Mouse (Mus musculus) gastrocnemius, postnatal 14 days (tissue): Measurements from ENCODE around the gene Gnl1. TPM values are rescaled to one million over a fixed set of nuclear protein-coding genes. Genes with fewer than 3 reads are reported as not detected.
"Not testable (repeated sequence)": the region's sequence is repeated elsewhere in the genome, so short reads cannot be mapped to it uniquely, and the experiment has no call there.

Experiments
- DNase-seq: peaks from one replicate; pipeline ENCODE4 v3.0.0; 2021; ENCODE audit warnings: mixed read lengths
- intact Hi-C: fragments of 180-260 bp; cut with DNase I; formaldehyde crosslinking; loops from one replicate; pipeline ENCODE4 v1.15.1; 2025; ENCODE audit warnings: low total_unique reads
- total RNA-seq, 2 experiments: library from RNA; stranded (reverse); gene quantifications; 2 replicates each; pipeline ENCODE4 v1.2.3; 2021

Gnl1 gene
- total RNA-seq, 2 experiments from 2014 or later, result 16.3 to 19.0 TPM

DNA sequence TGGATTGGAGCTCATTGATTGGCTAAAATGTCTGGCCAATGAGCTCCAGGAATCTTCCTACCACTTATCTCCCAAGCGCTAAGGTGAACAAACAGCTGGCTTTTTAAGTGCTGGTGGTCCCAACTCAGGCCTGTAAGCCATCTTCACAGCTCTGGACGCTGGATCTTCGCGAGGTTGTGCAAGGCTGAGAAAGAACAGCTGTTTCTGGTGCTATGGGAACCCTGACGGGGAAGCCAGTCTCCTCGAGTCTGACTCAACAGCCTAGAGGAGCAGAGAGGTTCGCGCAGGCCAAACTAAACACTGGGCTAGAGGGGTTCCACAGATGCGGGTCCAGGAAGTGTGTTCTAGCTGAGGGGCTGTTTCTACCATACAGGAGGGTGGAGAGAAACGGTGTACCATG lies 12.1 kb downstream of the Gnl1 start:
- intact Hi-C loops, result loop anchor here (2.0 kb wide), 1 partner anchor 53 kb away; no protein-coding TSS in a partner anchor

DNA sequence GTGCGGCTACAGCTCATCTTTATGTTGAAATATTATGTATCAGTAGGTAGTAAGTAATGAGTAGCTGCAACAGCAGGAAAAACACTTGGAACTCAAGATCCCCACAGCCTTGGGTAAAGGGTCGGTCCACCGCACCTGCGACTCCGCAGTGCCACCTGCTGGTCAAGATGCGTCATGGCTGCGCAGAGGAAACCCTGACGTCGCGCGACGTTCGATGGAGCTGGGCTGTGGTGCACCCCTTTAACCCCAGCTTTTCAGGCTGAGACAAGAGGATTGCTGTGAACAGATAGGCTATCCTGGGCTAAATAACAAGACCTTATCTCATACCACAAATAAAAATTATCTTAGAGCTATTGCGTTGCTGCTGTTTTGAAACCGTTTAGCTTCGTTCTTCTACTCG lies 14.0 kb downstream of the Gnl1 start:
- DNase-seq, result peak; percentile 80
- intact Hi-C loops, result loop anchor here (2.0 kb wide), 1 partner anchor 55 kb away; no protein-coding TSS in a partner anchor

More for the DNA sequence above, 12.1 kb downstream of the Gnl1 start:
- DNase-seq, result no peak

DNA sequence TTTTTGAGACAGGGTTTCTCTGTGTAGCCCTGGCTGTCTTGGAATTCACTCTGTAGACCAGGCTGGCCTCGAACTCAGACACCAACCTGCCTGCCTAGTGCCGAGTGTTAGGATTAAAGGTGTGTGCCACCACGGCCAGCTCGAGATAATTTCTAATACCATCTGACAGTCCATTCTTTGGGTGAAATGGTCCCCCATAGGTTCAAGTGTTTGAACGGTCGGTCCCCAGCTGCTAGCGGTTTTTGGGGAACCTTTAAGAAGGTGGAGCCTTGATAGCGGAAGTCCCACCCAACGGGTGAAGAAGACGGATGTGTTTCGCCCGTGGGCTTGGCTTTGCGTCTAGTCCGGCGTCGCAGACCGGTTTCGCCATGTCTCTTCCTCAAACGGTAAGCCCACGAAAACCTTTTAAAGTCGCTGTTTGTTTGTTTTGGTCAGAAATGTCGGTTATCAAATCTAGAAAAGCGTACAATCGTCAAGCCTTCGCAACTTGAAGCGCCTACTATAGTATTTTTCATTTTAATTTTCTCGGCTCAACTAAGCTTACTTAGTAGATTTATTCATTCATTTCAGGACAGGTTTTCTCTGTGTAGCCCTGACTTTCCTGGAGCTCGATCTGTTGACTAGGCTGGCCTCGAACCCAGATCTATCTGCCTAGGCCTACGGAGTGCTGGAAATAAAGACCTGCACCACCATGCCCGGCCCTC lies 14.7 kb downstream of the Gnl1 start:
- peak; percentile 81 for DNase-seq
- intact Hi-C loops, result no loop called here

DNA sequence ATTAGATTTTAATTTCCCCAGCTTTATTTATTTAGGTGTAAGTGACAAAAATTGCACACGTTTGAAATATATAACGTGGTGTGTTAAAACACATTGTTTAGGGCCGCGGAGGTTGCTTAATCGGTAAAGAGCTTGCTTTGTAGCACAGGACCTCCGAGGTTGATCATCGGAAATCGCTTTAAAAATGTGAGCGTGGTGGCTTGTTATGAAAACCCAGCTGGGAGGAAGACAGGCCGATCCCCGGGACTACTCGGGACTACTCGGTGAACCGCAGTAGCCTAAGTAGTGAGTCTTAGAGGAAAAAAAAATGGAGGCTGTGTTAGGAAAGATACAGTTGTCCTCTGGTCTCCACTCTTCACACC lies 15.2 kb downstream of the Gnl1 start:
- intact Hi-C loops, result no loop called here
- DNase-seq, result no peak

DNA sequence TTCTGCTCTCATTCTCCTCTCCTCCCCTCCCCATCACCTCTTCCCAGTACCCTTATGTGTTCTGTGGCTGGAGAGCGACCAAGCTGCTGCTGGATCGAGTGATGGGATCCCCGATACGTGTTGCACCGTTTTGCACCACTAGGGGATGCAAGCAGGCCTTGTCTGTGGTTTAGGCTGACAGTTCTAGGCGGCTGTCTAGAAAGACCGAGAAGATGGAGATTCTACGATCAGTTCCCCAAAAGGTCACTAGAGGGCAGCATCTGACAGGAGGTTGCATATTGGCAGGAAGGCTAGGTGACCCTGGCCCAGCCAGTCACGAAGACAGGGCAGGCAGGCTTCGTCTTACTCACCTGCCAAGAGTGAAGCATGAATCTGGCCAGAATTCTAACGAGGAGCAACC lies 17.3 kb downstream of the Gnl1 start:
- intact Hi-C loops, result loop anchor here (2.0 kb wide), 1 partner anchor 38 kb away; no protein-coding TSS in a partner anchor
- DNase-seq, result peak; percentile 90

DNA sequence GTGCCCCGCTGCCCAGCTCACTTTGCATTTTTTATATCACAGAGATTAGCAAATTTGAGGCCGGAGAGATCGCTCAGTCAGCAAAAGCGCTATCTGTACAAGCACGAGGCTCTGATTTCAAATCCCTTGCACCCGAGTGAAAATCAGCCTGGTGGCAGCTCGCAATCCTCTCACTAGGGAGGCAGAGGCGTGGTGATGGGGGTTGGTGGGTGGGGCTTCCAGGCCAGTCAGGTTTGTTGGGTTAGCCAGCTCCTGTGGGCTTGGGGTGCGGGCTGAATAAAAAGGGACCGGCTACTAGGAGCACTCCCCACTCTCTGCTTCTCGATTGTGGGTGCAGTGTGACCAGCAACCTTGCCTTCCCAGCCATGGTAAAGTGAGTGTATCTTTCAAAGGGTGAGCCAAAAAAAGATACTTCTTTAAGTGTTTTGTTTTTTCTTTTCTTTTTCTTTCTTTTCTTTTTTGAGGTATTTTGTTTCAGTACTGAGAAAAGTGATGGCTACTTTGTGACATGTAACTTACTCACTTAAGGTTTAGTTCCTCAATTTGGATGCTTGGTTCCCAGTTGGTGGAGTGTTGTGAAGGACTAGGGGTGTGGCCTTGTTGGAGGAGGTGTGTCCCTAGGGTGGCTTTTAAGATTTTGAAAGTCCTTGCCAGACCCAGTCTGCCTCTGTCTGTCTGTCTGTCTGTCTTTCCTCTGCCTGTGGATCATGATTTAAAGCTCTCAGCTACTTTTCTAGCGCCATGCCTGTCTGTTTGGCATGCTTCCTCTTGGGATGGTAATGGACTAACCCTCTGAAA lies 18.3 kb downstream of the Gnl1 start:
- DNase-seq, result no peak
- intact Hi-C loops, result loop anchor here (2.0 kb wide), 1 partner anchor 37 kb away; no protein-coding TSS in a partner anchor

DNA sequence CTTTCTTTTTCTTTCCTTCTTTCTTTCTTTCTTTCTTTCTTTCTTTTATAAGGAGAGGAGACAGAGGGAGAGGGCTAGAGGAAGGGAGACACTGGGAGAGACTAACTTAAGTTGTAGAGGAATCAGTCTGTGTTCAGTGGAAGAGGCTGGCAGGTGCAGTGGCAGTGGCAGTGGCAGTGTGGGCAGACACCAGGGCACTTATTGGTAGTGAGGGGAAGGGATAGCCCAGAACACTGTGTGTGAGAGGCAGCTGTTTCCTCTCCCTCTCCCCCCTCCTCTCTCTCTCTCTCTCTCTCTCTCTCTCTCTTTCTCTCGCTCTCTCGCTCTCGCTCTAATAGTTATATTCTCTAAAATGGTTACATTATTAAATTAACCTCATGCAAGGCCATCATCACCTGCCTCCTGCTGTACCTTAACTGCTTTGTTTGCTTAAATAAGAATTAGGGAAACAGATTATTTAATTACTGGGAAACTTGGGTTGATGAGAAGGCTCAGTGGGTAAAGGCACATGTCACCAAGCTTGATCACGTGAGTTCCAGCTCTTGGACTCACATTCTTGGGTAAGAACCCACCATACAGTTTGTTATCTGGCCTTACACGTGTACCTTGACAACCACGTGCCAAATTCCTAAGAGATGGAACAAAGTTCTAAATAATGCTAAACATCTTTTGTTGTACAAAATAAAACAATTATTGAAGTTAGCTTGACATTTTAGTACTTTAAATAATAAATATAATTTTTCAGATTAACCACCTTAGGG lies 19.1 kb downstream of the Gnl1 start:
- intact Hi-C loops, result no loop called here
- no peak for DNase-seq

DNA sequence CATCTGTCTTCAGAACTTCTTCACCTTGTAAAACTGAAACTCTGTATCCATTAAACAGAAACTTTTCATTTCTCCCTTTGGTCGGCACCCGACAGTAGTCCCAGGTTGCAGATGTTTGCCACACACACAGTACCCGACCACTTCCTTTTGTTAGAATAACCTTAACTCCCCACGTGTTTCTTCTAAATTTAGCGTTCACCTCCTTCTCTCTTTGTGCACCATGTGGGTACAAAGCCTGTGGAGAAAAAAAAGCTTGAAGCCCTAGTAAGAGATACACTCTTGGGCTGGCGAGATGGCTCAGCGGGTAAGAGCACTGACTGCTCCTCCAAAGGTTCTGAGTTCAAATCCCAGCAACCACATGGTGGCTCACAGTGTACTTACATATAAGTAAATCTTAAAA lies 19.7 kb downstream of the Gnl1 start:
- no peak for DNase-seq
- intact Hi-C loops, result no loop called here

DNA sequence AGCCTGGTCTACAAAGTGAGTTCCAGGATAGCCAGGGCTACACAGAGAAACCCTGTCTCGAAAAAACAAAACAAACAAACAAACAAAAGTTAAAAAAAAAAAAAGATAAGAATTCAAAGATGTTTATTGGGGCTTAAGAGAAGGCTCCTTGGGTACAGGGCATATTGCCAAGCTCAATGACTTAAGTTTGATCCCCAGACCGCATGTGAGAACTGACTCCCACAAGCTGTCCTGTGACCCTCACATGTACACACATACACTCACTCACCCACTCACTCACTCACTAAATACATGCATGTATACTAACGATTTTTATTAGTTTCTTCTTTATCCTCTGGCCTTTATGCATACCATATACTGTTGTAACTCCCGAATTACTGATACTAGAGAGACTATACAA lies 20.7 kb downstream of the Gnl1 start:
- no peak for DNase-seq
- intact Hi-C loops, result no loop called here

DNA sequence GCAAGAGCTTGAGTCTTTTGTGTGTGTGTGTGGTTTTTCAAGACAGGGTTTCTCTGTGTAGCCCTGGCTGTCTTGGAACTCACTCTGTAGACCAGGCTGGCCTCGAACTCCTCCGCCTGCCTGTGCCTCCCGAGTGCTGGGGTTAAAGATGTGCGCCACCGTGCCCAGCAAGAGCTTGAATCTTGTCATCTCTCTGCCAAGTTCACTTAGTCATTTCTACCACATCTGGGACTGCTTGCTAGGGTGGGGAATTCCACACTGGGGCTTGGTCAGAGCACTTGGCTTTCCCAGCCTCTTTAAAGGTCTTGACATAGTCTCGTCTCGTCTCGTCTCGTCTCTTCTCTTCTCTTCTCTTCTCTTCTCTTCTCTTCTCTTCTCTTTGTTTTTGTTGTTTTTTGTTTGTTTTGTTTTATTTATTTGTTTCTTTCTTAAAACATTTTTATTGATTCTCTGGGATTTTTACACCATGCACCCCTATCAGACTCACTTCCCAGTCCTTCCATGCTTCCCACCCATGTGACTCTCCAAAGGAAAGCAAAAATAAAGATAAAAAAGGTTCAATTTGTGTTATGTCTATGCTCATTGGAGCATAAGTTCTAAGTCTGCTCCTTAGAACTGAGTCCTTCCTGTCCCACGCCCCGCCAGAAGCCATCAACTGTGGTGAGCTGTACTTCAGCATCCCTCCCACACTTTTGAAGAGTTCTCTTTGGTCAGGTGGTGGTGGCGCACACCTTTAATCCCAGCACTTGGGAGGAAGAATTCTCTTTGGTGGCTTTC lies 21.7 kb downstream of the Gnl1 start:
- intact Hi-C loops, result no loop called here
- DNase-seq, result no peak

DNA sequence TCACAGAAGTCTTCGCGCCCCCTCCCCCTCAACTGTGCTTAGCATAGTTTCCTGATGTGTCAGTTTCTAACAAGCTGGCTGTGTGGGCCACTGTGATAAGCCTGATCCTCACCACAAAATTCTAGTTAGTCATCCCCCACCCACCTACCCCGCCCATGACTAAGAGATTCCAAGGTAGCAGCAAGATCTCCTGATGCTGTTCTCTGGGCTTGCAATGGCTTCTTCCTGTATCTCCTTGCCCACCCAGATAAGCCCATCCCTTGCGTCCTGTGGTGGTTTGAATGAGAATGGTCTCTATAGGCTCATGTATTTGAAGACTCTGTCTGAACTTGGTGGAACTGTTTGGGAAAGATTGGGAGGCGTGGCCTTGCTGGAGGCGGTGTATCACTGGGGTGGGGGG lies 22.3 kb downstream of the Gnl1 start:
- no peak for DNase-seq
- intact Hi-C loops, result no loop called here

DNA sequence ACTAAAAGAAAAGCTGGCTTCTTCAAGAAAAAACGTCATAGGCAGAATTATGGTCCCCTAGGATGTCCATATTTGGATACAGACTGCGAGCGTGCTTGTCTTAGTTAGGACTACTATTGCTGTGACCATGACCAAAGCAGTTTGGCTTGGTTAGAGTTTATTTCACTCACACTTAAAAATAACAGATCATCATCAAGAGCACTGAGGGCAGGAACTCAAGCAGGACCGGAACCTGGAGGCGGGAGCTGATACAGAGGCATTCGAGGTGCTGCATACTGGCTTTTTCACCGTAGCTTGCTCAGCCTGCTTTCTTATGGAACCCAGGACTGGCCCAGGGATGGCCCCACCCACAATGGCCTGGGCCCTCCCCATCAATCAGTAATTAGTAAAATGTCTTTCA lies 23.7 kb downstream of the Gnl1 start:
- intact Hi-C loops, result no loop called here
- DNase-seq, result no peak

DNA sequence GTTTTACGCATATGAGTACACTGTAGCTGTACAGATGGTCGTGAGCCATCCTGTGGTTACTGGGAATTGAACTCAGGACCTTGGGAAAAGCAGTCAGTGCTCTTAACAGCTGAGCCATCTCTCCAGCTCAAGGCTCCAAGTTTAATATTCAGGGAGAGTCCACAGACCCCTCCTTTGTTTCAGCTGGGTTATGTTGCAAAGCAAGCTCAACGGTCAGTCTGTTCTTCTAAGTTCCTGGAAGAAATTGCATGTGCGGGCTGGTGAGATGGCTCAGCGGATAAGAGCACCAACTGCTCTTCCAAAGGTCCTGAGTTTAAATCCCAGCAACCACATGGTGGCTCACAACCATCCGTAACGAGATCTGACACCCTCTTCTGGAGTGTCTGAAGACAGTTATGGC lies 24.8 kb downstream of the Gnl1 start:
- intact Hi-C loops, DNase-seq: not testable (repeated sequence)

DNA sequence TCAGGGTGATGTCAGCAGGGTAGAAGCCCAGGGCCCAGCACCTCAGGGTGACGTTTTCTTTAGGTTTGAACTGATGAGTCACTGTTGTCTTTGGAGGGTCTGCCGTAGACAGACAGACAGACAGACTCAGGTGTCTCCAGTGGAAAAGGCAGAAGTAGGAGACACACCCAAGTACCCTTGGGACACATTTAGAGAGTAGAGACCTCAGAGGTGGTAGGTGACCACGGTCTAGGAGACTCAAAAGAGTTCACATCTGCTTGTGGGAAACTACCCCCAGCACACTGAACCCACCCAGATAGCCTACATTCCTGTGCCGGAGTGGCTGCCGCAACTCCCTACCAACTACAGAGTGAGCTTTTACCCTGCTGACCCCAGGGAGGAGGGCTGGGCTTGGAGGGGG lies 35.3 kb downstream of the Gnl1 start:
- intact Hi-C loops, result no loop called here
- DNase-seq, result no peak

DNA sequence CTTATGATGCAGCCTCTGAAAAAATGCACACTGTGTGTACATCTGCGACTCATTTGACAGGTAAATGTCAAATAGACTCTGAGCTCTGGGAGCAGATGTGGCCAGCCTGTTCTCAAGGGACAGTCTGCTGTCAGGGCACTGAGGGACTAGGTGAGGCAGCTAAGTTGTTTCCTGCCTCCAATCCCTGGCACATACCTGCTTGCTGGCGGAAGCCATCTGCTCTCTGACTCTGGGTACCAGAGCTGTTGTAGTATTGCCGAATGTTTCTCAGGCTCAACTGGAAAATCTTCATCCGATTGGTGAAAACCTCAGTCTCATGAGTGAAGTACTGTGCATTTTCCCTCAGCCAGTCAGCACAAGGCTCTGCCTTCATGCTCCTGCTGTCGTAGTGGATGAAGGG lies 37.4 kb downstream of the Gnl1 start:
- no peak for DNase-seq
- intact Hi-C loops, result no loop called here

DNA sequence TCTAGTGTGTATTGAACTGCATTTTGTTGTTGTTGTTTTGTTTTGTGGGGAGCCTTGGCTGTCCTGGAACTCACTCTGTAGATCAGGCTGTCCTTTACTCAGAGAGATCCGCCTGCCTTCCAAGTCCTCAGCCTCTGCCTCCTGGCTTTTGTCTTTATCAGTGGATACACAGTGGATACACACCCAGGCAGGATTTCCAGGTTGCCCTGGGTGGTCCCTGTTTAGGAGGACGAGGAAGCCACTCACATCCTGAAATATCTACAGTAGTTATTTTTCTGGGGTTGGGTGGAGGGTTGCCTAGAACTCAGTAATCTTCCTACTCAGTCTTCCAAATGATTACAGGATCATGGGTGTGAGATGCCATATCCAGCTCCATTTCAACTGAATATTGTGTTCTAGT lies 39.3 kb downstream of the Gnl1 start:
- intact Hi-C loops, result no loop called here
- DNase-seq, result no peak

DNA sequence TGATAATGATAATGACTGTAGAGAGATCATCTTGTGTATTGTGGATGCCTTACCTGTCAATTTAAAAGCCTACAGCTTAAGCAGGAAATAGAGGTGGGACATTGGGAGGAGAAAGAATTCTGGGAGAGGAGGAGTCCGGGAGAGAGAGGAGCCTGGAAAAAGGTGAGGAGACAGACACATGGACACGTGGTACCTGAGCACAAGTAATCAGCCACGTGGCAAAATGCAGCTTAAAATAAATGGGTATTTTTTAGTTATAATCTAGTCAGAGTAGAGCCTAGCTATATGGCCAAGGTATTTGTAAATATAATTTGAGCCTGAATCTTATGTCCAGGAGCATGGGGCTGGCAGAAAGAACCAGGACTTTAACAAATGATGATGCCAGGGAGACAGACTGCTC lies 39.9 kb downstream of the Gnl1 start:
- intact Hi-C loops, result no loop called here
- DNase-seq, result no peak

DNA sequence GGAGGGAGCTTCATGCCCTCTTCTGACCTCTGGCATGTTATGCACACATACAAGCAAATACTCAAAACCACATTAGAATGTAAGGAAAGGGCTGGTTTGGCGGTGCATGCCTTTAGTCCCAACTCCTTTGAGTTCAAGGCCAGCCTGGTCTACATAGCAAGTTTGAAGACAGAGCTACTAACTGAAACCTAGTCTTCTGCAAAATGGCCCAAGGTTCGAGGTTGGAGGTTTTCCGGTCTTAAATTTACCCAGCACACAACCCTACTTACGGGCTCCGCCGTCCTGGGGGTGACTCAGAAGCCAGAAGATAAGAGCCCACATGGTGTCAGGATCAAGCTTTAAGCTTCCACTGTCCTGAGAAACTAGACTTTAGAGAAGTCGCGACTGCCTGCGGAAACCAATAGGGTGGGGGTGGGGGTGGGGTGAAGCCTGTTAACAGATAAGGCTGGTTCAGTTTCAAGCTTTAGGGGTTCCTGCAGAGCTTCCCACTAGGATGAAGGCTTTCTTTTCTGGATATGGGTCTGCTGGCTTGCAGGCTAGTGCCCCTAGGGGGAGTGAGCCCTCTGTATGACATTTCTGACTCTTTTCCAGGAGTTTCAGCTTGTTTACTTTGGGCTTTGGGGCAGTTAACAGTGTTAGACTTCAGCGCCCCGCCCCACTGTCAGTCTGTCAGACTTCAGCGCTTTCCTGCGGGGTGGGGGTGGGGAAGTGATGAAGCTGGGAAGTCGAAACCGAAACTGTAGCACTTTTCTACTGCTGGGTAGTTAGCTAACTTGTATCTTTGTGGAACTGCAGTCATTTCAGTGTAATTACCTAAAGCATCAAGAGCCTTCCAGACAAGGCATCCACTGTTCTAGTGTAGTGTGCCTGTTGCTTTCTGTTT lies 40.8 kb downstream of the Gnl1 start, which contains the start of gene H2-T24:
Gene H2-T24, minus strand, starts transcription at position 370 of the 883 bp plus-strand sequence.
- intact Hi-C loops, result no loop called here
- DNase-seq, result peak; percentile 62

DNA sequence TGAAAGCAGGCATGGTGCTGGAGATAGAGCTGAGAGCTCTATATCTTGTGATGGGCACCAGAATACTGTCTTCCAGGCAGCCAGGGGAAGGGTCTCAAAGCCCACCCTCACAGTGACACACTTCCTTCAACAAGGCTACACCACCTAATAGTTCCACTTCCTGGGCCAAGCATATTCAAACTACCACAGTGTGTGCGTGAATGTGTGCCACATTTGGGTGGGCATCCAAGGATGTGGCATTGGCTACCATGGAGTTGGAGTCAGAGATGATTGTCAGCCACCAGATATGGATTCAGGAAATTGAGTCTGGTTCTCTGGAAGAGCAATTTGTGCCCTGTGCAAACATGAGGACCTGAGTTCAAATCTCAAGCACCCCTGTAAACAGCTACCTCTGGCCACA lies 41.7 kb downstream of the Gnl1 start:
- intact Hi-C loops, result no loop called here
- no peak for DNase-seq
